Mouse (Mus musculus): ENCODE results near the gene Tnfsf15.

Tnfsf15 gene

GRCm38 (mm10) chr4:63744693-63745171 lies at the start of gene Tnfsf15:
Tnfsf15 (minus strand) TSS chr4:63745113.
- no peak for DNase-seq (ENCODE audit: low spot score in 2 of 2)

- no peak for DNase-seq (ENCODE audit: low spot score in 2 of 2)
These were observed 47.4 kb upstream of the Tnfsf15 start for GRCm38 (mm10) chr4:63792328-63792727.

GRCm38 (mm10) chr4:63785466-63785865 lies 40.6 kb upstream of the Tnfsf15 start:
- DNase-seq (ENCODE audit: low spot score in 2 of 2), result no peak

GRCm38 (mm10) chr4:63783826-63784225 lies 38.9 kb upstream of the Tnfsf15 start:
- no peak for DNase-seq (ENCODE audit: low spot score in 2 of 2)

- DNase-seq (ENCODE audit: low spot score in 2 of 2), result no peak
These were observed 38.2 kb upstream of the Tnfsf15 start for GRCm38 (mm10) chr4:63782970-63783613.

GRCm38 (mm10) chr4:63777223-63777622 lies 32.3 kb upstream of the Tnfsf15 start:
- no peak for DNase-seq (ENCODE audit: low spot score in 2 of 2)

GRCm38 (mm10) chr4:63773306-63774090 lies 28.6 kb upstream of the Tnfsf15 start:
- no peak for DNase-seq (ENCODE audit: low spot score in 2 of 2)

GRCm38 (mm10) chr4:63772514-63772913 lies 27.6 kb upstream of the Tnfsf15 start:
- no peak for DNase-seq (ENCODE audit: low spot score in 2 of 2)

GRCm38 (mm10) chr4:63771291-63771690 lies 26.4 kb upstream of the Tnfsf15 start:
- DNase-seq (ENCODE audit: low spot score in 2 of 2), result no peak

GRCm38 (mm10) chr4:63769161-63769560 lies 24.2 kb upstream of the Tnfsf15 start:
- no peak for DNase-seq (ENCODE audit: low spot score in 2 of 2)

GRCm38 (mm10) chr4:63765050-63765449 lies 20.1 kb upstream of the Tnfsf15 start:
- no peak for DNase-seq (ENCODE audit: low spot score in 2 of 2)

- no peak for DNase-seq (ENCODE audit: low spot score in 2 of 2)
These were observed 15.0 kb upstream of the Tnfsf15 start for GRCm38 (mm10) chr4:63759931-63760330.

- DNase-seq (ENCODE audit: low spot score in 2 of 2), result no peak
These were observed 12.7 kb upstream of the Tnfsf15 start for GRCm38 (mm10) chr4:63757527-63758154.

- no peak for DNase-seq (ENCODE audit: low spot score in 2 of 2)
These were observed 11.2 kb upstream of the Tnfsf15 start for GRCm38 (mm10) chr4:63756072-63756471.

- DNase-seq (ENCODE audit: low spot score in 2 of 2), result no peak
These were observed 9.6 kb upstream of the Tnfsf15 start for GRCm38 (mm10) chr4:63754467-63755020.

GRCm38 (mm10) chr4:63753855-63754254 lies 8.9 kb upstream of the Tnfsf15 start:
- no peak for DNase-seq (ENCODE audit: low spot score in 2 of 2)

- DNase-seq (ENCODE audit: low spot score in 2 of 2), result peak; percentile 14 to 20
These were observed 8.0 kb upstream of the Tnfsf15 start for GRCm38 (mm10) chr4:63752687-63753523.

GRCm38 (mm10) chr4:63748061-63748730 lies 3.3 kb upstream of the Tnfsf15 start:
- no peak for DNase-seq (ENCODE audit: low spot score in 2 of 2)

- no peak for DNase-seq (ENCODE audit: low spot score in 2 of 2)
These were observed 358 bp upstream of the Tnfsf15 start for GRCm38 (mm10) chr4:63745271-63745670.

GRCm38 (mm10) chr4:63743660-63744059 lies 1.3 kb downstream of the Tnfsf15 start:
- no peak for DNase-seq (ENCODE audit: low spot score in 2 of 2)

Data from right cerebral cortex, adult 2 months (tissue).